Mouse (Mus musculus): Measurements from ENCODE around the gene Epb41.

GRCm38 (mm10) chr4:131914046-131914643 is 161.0 kb downstream of the Epb41 start:
- no peak for TF ChIP-seq CTCF (IDR thresholded peaks at IDR 0.05; ENCODE audit: low read depth)
- TF ChIP-seq EP300 (IDR thresholded peaks at IDR 0.05; ENCODE audit: low read depth): no peak
